Mouse (Mus musculus) liver, adult (tissue): ENCODE measurements at regions not wholly inside any gene's neighbourhood (a gene's known extent, or its start where the extent isn't known, plus 50 kb on each side); places are given as distances from the start of the nearest gene placed in this dataset.

Source experiments
- GATA4 ChIP-seq: IDR thresholded peaks from 2 replicates; pipeline ENCODE4 v1.6.1; 2014; ENCODE audit warnings: mild to moderate bottlenecking, low read length; ENCODE audit not compliant: insufficient replicate concordance

GRCm38 (mm10) chr10:98667728-98668127, 246.5 kb upstream of the Atp2b1 start:
- TF ChIP-seq GATA4, result no peak

- no peak for TF ChIP-seq GATA4
Measured at GRCm38 (mm10) chr10:98674131-98674530, 240.1 kb upstream of the Atp2b1 start.

- TF ChIP-seq GATA4, result no peak
Measured at GRCm38 (mm10) chr10:98676907-98677306, 237.3 kb upstream of the Atp2b1 start.

DNA sequence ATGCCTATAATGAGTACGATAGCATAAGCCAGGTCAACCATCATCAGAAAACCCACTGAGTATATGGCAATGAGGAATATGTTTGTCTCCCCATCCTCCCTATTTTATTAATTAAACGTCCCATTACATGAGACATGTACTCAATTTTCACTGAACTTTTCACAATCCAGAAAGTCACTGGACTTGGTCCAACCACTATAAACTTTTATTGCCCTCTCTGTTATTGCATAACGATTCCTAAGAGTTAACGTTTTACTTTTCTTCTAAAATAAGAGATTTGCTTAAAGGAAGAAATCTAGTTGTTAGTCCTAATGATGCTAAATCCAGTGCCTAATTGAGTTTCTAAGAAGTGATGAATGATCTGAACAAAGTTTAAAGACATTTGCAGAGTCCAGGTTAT, 236.0 kb upstream of the Atp2b1 start:
- no peak for TF ChIP-seq GATA4

DNA sequence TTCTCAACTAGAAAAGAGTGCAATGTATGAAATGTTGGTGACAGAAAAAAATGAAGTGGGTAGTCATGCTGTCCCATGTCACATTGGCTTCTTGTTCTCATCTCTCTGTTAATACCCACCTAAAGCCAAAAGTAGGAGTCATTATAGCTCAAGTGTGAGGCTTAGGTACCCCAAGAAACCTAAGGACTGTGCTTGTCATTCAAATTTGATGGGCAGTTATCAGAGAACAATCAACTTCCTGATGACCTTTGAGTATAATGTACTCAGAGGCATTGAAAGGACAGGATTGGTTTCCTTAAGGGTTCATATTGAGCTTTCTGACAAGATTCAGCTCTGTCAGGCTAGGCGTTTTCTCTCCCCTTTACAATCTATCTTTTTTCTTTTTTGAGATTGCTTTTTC, 231.8 kb upstream of the Atp2b1 start:
- TF ChIP-seq GATA4, result no peak

GRCm38 (mm10) chr10:98684195-98684594, 230.0 kb upstream of the Atp2b1 start:
- no peak for TF ChIP-seq GATA4

DNA sequence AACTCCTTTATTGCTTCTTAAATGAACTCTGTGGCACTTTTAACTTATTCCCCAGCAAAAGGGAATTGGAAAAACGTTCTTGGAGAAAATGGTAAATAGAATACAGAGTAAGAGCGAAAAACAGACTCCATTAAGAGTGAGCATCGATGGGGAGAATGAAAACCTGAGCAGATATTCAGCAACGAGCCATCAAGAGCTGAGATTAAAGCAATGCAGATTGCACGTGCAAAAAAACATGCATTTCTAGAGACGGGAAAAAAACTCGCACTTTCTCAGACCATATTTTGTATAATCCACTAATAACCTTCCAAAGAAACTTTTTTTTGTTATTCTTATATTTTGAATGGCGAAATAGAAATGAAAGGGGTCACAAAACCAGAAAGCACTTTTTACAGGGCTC, 229.5 kb upstream of the Atp2b1 start:
- TF ChIP-seq GATA4, result no peak

DNA sequence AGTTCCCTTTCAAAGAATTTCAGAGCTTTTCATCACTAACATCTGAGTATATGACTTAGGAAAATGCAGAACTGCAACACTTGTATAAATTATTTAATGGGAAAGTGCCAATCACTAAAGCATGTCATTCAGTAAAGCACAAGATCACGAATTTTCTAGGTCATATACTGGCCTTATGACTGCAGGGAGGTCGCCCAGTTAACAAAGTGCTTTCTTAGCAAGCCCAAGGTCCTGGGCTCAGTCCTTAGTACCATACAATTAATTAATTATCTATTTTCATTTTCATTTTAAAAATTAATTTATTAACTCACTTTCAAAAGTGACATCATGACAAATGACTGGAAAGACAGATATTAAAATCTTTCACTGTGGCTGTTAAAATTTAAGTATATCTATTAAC, 228.5 kb upstream of the Atp2b1 start:
- no peak for TF ChIP-seq GATA4

- no peak for TF ChIP-seq GATA4
Measured at GRCm38 (mm10) chr10:98686370-98686769, 227.8 kb upstream of the Atp2b1 start.

DNA sequence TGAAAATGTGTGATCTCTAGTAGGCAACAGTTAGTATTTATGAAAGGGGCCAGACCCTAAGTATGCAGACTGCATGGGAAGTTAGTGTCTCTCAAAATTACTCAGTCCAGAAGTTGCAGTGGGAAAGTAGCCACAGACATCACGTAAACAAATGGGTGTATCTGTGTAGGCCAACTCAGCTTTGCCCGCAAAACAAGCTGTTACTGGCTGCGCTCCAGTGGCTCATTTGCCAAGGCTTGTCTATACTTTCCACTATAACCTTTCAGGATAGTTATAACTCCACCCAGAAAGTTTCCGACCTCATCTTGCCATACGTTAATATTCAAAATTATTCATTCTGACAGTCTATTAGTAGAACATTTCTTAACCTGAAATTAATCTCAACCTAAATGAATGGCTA, 222.4 kb upstream of the Atp2b1 start:
- TF ChIP-seq GATA4, result no peak

GRCm38 (mm10) chr10:98694690-98695370, 219.4 kb upstream of the Atp2b1 start:
- no peak for TF ChIP-seq GATA4

DNA sequence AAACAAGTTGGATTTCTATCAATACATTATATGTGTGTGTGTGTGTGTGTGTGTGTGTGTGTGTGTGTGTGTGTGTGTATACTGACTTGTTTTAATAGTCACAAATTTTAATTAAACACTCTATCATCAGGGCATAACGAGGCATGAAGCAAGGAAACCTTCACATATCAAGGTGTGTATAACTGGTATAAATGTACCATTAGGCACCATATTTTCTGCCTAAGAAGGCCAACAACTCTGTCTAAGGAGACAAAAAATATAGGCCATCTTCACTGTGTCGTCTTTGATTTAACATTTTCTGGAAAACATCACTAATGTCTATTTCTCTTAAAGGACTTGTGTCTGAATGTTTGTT, 218.9 kb upstream of the Atp2b1 start:
- no peak for TF ChIP-seq GATA4

DNA sequence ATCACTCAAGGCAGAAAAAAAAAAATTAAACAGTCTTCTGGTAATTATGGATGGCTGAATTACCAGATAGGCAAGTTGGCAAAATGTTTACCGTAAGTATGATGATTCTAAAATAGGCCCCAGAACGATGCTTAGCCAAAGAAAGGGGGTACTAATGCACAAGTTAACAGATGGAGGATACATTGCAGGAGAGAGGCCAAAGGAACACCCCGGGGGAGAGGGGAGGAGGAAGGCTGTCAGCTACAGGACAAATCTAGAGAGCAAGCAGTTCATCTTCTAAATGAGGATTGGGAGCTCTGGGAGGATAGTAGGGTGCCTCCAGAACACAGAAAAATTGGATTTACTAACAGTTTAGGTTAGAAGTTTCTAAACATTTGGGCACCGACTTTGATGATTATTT, 216.3 kb upstream of the Atp2b1 start:
- no peak for TF ChIP-seq GATA4

GRCm38 (mm10) chr10:98699579-98699978, 214.6 kb upstream of the Atp2b1 start:
- no peak for TF ChIP-seq GATA4

- no peak for TF ChIP-seq GATA4
Measured at GRCm38 (mm10) chr10:98700407-98700806, 213.8 kb upstream of the Atp2b1 start.

GRCm38 (mm10) chr10:98701285-98701684, 212.9 kb upstream of the Atp2b1 start:
- no peak for TF ChIP-seq GATA4

DNA sequence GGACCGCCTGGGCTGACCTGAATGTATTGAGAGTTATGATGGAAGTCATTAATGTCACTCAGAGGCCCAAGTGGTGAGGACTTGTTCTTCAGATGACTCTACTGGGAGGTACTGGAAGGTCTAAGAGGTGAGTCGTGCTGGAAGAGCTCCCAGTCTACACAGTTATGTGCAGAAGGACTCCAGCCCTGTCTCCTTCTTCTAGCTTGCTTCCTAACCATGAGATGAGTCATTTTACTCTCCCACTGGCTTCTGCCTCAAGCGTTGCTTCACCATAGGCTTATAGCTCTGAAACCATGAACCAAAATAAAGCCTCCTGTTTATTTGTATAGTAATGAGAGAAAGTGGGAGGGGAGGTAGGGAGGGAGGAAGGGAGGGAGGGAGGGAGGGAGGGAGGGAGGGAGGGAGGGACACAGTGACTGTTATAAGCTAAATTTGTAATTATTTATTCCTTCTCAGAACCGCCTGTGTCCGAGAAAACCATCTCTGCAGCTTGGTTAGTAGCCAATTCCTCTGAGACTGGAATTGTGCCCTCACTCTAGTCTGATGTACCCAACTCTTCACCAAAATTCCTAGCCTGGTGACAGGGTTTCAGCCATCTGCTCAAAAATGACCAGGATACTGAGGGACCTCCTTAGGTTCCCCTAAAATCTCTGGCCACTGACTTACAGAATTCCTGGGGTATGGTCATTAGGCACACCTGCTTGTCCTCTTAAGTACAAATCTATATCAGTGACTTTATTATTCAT, 211.6 kb upstream of the Atp2b1 start:
- TF ChIP-seq GATA4, result no peak
